9 mouse cellular contexts compared by ENCODE assay signal in genomic region chr2:28270561-28270960, GRCm38 (mm10).
DNase-seq lines count a peak whose midpoint lies in the region; ATAC-seq and TF ChIP-seq lines count a peak whose summit lies in the region.
"Had no signal": no experiment of that assay in that cellular context is flagged by ENCODE, and none has a peak within 500 bp of the region (broad histone marks: within the 10 kb centered on the region; RNA-seq: fewer than 3 reads in every experiment).

No protein-coding gene starts in this region.

- DNase-seq in heart, adult 11 months: peak; percentile 92
- no peak for DNase-seq in heart, adult 8-10 months (ENCODE audit: low spot score)
- peak; percentile 80 for DNase-seq in brain, embryonic 14.5 days (ENCODE audit: low read depth)
- DNase-seq in embryonic facial prominence, embryonic 10.5 days (ENCODE audit: low spot score): peak; percentile 19
- DNase-seq in lung, postnatal 10 days: peak; percentile 52
- DNase-seq in right cerebral cortex, postnatal 14 days: no peak

- peaks cover 7% of the 10 kb centered on the region for H3K4me1 ChIP-seq in embryonic facial prominence, embryonic 10.5 days
- 0 out of 2 replicates have a peak, but pooled peaks cover 2% of the 10 kb centered on the region for H3K4me1 ChIP-seq in intestine, postnatal 0 days (replicated peaks; ENCODE audit: control insufficient read depth, insufficient read depth, low read length)

- H3K9me3 ChIP-seq in embryonic facial prominence, embryonic 10.5 days: no peaks in the 10 kb centered on the region
- H3K9me3 ChIP-seq in intestine, postnatal 0 days (ENCODE audit: control insufficient read depth): no peaks in the 10 kb centered on the region

- H3K27me3 ChIP-seq in embryonic facial prominence, embryonic 10.5 days (replicated peaks; ENCODE audit: low read depth, poor library complexity, severe bottlenecking): no peaks in the 10 kb centered on the region
- H3K27me3 ChIP-seq in intestine, postnatal 0 days (replicated peaks; ENCODE audit: control insufficient read depth, insufficient read depth, low read length): no peaks in the 10 kb centered on the region

- H3K36me3 ChIP-seq in embryonic facial prominence, embryonic 10.5 days (replicated peaks): no peaks in the 10 kb centered on the region
- H3K36me3 ChIP-seq in intestine, postnatal 0 days (ENCODE audit: control insufficient read depth, insufficient read depth): no peaks in the 10 kb centered on the region

- TF ChIP-seq CTCF in brain, embryonic 14.5 days (IDR thresholded peaks at IDR 0.05; ENCODE audit: borderline replicate concordance, extremely low read depth, insufficient read depth, insufficient read length): no peak
- TF ChIP-seq CTCF in intestine, postnatal 0 days (IDR thresholded peaks at IDR 0.05; ENCODE audit: low read depth): no peak

- 11% methylated on average over 4 of the region's 4 CpGs for WGBS in embryonic facial prominence, embryonic 10.5 days
- WGBS in intestine, postnatal 0 days: 37% methylated on average over 4 of the region's 4 CpGs

- H3K4me2 ChIP-seq in intestine, postnatal 0 days (replicated peaks; ENCODE audit: low read depth): no peak overlapping the region

- H3K9ac ChIP-seq in intestine, postnatal 0 days (ENCODE audit: low read depth, low read length): no peak overlapping the region

- 0 out of 2 replicates have a peak overlapping the region, but pooled peaks have one; percentile 41 for H3K27ac ChIP-seq in embryonic facial prominence, embryonic 10.5 days (replicated peaks)
- H3K27ac ChIP-seq in intestine, postnatal 0 days (ENCODE audit: low read depth, low read length): no peak overlapping the region
- H3K27ac ChIP-seq: heart, adult 2 months had no signal

- ATAC-seq in monocyte, adult 5-6 weeks (replicated peaks; ENCODE audit: insufficient number of reproducible peaks, low FRiP score, low TSS enrichment, poor library complexity, severe bottlenecking): no peak
- no peak for ATAC-seq in intestine, postnatal 0 days

- no peak for TF ChIP-seq POLR2A in brain, embryonic 14.5 days (IDR thresholded peaks at IDR 0.05; ENCODE audit: borderline replicate concordance, extremely low read depth, insufficient read depth, insufficient read length, poor library complexity, severe bottlenecking)

- no peak overlapping the region for H3K4me3 ChIP-seq in embryonic facial prominence, embryonic 10.5 days
- no peak overlapping the region for H3K4me3 ChIP-seq in intestine, postnatal 0 days (ENCODE audit: low read depth, low read length)
- H3K4me3 ChIP-seq: heart, adult 2 months had no signal

Comparison
In these comparisons a context has a peak if more than half of its experiments do, and no peak if none do; other contexts are left out.
1. DNase-seq: peak in heart, adult 11 months (single experiment), brain, embryonic 14.5 days (single experiment), embryonic facial prominence, embryonic 10.5 days (single experiment) and lung, postnatal 10 days (single experiment); none in heart, adult 8-10 months (single experiment) and right cerebral cortex, postnatal 14 days (single experiment).